Mouse (Mus musculus) c-Kit-negative CD71-positive TER-119-positive erythroid progenitor cells, embryonic 14.5 days (primary cell): Measurements from ENCODE around the gene 4930404N11Rik.
A peak's percentile ranks its signal among the peaks of the same experiment; 100 is the strongest.

ENCODE experiments used
- DNase-seq: peaks from one replicate; pipeline ENCODE4 v3.0.0-alpha.2; 2013; ENCODE audit warnings: low read depth, low spot score

4930404N11Rik gene

GRCm38 (mm10) chr10:81401521-81402226, 36.1 kb upstream of the 4930404N11Rik start:
- peak; percentile 62 for DNase-seq

DNA sequence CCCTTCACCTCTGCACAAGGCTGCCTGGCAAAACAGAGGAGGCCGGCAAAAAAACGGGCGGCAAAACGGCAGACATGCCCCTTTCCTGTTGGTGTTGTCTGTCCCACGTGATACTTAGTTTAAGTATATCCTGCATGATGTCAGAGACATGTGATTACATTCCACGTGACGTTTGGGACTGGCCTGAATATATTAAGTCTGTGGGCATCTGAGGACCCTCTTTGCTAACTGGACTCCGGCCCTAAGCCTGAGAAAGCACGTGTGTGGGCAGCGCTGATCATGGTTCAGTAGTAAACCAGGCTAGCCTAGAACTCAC, 35.5 kb upstream of the 4930404N11Rik start:
- no peak for DNase-seq

GRCm38 (mm10) chr10:81400371-81401204, 35.0 kb upstream of the 4930404N11Rik start:
- DNase-seq = no peak

GRCm38 (mm10) chr10:81399798-81400308, 34.2 kb upstream of the 4930404N11Rik start:
- DNase-seq = no peak

- DNase-seq = no peak
Observed at GRCm38 (mm10) chr10:81399296-81399695, 33.7 kb upstream of the 4930404N11Rik start.

DNA sequence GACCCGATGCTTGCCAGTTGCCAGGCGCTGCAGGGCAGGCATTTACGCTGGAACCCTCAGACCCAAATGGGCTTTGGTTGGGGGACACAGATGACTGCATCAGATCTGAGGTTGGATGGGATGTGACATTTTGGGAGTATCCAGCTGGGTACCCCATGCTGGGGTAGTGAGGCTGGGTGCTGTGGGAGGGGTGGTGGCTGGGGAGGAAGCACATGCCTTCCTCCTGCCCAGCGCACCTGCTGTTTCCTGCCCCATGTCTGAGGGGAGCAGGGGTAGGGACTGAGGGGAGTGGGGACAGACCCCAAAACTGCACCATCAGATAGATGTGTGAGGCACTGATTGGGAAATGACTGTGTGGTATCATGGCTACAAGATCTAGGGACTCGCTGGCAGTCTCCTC, 31.1 kb upstream of the 4930404N11Rik start:
- no peak for DNase-seq

- no peak for DNase-seq
Observed at GRCm38 (mm10) chr10:81395865-81396264, 30.2 kb upstream of the 4930404N11Rik start.

GRCm38 (mm10) chr10:81395127-81395526, 29.5 kb upstream of the 4930404N11Rik start:
- DNase-seq = no peak

DNA sequence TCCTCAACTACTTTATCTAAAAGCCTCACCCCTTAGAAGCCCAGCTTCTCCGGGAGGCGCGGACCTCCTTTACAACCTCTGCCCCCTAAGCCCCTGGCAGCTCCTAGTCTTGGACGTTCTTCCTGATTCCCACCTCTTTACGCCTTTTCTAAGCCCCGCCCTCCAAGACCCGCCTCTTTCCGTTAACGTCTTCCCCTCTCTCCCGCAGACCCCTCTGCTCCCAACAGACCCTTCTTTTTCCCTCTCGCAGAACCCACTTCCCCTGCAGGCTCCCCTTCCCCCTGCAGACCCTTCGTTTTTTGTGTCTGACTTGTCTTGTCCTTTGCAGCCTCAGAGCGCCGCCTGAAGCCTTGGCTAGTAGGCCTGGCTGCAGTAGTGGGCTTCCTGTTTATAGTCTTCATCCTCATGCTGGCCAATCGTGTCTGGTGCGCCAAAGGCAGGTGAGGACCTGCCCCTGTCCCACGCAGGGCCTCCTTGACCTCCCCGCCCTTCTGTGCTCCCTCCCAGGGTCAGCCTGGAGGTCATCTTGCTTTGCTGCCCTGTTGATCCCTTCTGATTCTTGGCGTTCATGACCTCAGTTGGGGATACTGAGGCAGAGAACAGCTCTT, 27.9 kb upstream of the 4930404N11Rik start:
- DNase-seq = no peak

GRCm38 (mm10) chr10:81392781-81393185, 27.2 kb upstream of the 4930404N11Rik start, which contains the start of gene Smim24:
Gene Smim24 (plus strand): TSS chr10:81393051.
- DNase-seq = no peak

DNA sequence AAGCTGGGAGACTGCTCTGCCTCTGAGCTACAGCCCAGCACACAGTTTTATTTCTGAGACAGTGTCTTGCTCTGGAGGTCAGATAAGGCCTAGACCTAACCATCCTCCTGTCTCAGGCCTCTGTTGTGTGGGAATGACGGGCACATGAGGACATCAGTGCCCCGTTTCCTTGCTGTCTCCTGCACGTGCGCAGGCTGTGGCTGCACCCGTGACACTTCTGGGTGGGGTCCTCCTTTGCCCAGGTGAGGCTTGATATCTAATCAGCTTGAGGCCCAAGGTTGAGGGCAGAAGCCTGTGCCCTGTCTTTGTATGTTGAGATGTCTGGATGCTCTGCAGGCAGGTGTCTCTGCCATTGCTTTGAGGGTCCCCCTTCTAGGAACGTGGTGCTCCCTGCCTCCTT, 26.7 kb upstream of the 4930404N11Rik start:
- DNase-seq = no peak

DNA sequence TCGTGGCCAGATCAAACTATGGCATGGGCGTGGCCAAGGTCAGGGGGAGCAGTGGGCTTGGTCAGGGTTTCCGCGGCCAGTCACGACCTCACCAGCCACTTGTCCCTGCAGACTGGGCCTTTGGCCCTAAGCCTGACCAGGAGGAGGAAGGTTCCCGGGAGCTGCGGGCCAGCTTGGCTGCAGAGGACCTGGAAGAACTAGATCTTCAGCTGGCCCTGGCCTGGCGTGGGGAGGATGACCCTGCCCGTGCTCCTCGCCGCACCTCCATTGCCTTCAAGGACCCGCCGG, 25.0 kb upstream of the 4930404N11Rik start:
- DNase-seq = no peak

DNA sequence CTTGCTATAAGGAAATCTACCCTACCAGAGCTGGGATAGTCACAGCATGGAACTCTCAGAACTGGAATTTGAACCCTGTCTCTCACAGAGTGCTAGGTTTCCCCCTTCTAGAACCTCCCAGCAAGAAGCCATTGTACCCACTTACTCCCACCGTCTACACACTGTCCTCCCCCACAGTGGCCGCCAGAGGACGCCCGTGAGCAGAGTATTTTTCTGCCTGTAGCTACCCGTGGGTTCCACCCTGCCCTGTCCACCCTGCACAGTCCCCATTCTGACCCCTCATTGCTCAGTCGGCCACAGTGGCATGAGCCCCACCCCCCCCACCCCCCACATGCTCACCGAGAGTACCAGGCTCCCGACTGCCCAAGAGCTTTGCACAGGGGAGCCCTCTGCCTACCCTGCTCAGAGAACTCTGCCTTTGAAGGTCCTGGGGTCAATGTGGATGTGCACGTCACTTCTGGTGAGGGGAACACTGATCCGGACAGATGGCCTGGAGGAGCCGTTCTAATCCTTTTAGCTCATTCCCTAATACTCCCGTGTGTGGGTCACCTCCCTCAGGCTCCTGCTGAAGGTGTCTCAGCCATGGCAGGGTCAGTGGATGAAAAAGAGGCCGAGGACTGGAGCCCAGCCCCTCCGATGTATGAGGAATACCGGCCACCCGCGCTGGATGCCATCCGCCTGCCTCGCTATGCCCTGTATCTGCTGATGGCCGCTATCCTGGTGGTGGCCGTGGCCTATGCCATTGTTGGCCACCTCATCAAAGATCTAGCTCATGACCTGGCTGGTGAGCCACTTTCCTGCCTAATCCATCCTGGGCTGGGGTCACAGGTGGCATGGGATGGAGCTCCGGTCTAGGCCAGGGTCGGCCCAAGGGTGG, 24.4 kb upstream of the 4930404N11Rik start:
- no peak for DNase-seq

- no peak for DNase-seq
Observed at GRCm38 (mm10) chr10:81389373-81389772, 23.8 kb upstream of the 4930404N11Rik start.

- DNase-seq = no peak
Observed at GRCm38 (mm10) chr10:81388505-81389055, 23.0 kb upstream of the 4930404N11Rik start, which contains the start of gene Gm48552. Gene Gm48552 (plus strand): TSS chr10:81389005.

GRCm38 (mm10) chr10:81387716-81388115, 22.1 kb upstream of the 4930404N11Rik start:
- no peak for DNase-seq

GRCm38 (mm10) chr10:81385603-81386306, 20.1 kb upstream of the 4930404N11Rik start:
- no peak for DNase-seq

GRCm38 (mm10) chr10:81384605-81384982, 19.0 kb upstream of the 4930404N11Rik start:
- DNase-seq = no peak

DNA sequence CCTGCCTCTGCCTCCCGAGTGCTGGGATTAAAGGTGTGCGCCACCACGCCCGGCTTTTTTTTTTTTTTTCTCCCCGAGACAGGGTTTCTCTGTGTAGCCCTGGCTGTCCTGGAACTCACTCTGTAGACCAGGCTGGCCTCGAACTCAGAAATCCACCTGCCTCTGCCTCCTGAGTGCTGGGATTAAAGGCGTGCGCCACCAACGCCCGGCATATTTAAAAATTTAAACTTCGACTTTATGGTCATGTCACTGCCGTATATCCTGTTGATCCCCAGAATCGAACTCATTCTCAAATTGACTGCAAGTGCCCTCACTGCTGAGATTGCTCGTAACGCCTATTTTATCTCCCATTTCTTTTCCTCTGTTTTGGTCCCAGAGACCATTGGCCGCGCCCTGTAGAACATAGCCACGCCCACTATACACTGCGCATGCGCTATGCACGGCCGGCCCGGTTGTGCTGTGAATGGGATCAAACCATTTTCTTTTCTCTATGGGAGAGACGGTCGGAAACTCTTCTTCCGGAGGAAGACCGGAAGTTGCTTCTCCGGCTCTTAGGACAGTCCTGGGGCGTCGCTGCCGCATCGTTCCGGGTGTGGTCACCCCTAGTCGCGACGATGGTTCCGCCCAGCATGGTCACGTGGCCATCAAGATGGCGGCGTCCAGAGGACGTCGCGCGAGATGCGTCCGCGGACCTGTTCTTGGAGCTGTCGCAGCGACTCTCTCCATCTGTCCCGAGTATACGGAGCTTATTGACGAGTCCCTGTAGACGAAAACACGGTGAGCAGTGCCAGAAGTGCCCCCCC, 18.4 kb upstream of the 4930404N11Rik start, which contains the start of the genes Dohh and Gm48551:
Gene Dohh (plus strand): TSS at position 627 of the 803 bp plus-strand sequence.
Gene Gm48551 (plus strand): TSS at position 665 of the 803 bp plus-strand sequence.
- peak; percentile 100 for DNase-seq
